Mouse (Mus musculus): ENCODE results near the gene Haus6.

Haus6 gene

DNA sequence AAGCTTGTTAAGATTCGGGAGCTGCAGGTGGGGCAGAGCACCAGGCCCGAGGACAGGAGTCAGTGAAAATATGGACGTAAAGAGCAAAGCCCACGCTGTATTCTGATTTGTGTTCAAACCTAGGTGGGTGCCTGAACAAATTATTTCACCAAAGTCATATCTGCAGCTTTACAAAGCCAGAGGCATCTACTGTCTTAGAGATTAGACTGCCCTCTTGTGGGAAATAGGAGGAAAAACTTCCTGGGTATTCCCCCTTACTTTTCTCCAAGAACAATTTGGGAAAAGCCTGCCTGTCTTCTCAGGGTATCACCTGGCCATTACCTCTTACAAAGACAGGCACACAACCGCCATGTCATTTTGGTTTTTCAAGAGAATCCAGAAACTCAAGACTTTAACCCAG, 66.2 kb downstream of the Haus6 start:
- DNase-seq (ENCODE audit: low read depth, low spot score): no peak

GRCm38 (mm10) chr4:86543999-86544398, 67.9 kb downstream of the Haus6 start:
- no peaks in the 10 kb centered on the region for H3K27me3 ChIP-seq (ENCODE audit: control insufficient read depth, insufficient read depth, low read length, poor library complexity, severe bottlenecking)
- DNase-seq (ENCODE audit: low read depth, low spot score): no peak
- no peaks in the 10 kb centered on the region for H3K36me3 ChIP-seq (ENCODE audit: control insufficient read depth, insufficient read depth, low read length, poor library complexity, severe bottlenecking)

More for the DNA sequence above, 66.2 kb downstream of the Haus6 start:
- Histone ChIP-seq H3K36me3 (ENCODE audit: control insufficient read depth, insufficient read depth, low read length, poor library complexity, severe bottlenecking) (no peaks in the 10 kb centered on the region), H3K27me3 (ENCODE audit: control insufficient read depth, insufficient read depth, low read length, poor library complexity, severe bottlenecking) (no peaks in the 10 kb centered on the region)

- Histone ChIP-seq H3K36me3 (ENCODE audit: control insufficient read depth, insufficient read depth, low read length, poor library complexity, severe bottlenecking) (no peaks in the 10 kb centered on the region), H3K27me3 (ENCODE audit: control insufficient read depth, insufficient read depth, low read length, poor library complexity, severe bottlenecking) (no peaks in the 10 kb centered on the region)
- no peak for DNase-seq (ENCODE audit: low read depth, low spot score)
Measured at GRCm38 (mm10) chr4:86541573-86541972, 70.3 kb downstream of the Haus6 start.

- no peaks in the 10 kb centered on the region for H3K36me3 ChIP-seq (ENCODE audit: control insufficient read depth, insufficient read depth, low read length, poor library complexity, severe bottlenecking)
- no peaks in the 10 kb centered on the region for H3K27me3 ChIP-seq (ENCODE audit: control insufficient read depth, insufficient read depth, low read length, poor library complexity, severe bottlenecking)
- DNase-seq (ENCODE audit: low read depth, low spot score): no peak
Measured at GRCm38 (mm10) chr4:86538936-86539335, 72.9 kb downstream of the Haus6 start.

DNA sequence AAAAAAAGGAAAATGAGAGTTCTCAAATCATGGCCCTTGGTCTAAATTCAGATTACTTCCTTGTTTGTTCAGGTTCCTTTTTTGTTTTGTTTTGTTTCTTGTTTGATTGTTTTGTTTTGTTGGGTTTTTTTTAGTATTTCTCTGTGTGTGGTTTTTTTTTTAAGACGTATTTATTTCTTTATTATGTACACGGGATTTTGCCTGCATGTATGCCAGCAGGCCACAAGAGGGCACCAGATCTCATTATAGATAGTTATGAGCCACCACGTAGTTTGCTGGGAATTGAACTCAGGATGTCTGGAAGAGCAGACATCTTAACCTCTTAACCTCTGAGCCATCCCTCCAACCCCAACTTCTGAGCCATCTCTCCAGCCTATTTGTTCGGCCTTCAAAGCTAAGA, 73.9 kb downstream of the Haus6 start:
- peak; percentile 70 for DNase-seq (ENCODE audit: low read depth, low spot score)
- no peaks in the 10 kb centered on the region for H3K36me3 ChIP-seq (ENCODE audit: control insufficient read depth, insufficient read depth, low read length, poor library complexity, severe bottlenecking)
- no peaks in the 10 kb centered on the region for H3K27me3 ChIP-seq (ENCODE audit: control insufficient read depth, insufficient read depth, low read length, poor library complexity, severe bottlenecking)

DNA sequence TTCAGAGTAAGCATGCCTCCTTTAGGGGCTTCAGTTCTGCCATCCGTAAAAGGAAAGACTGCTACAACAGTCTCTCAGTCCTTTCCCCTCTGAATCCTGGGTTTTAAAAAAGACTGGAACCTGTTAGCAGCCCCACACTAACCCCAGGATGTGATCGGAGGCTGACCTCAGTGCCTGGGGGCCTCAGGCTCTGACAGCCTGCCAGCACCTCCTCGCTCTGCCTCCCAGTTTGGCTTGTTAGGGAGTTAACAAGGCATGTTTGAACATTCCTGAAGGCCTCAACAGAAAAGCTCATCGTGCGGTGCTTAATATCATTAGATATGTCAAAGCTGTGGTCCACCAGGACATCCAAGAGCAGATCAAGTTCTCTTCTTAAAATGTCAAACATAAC, 77.8 kb downstream of the Haus6 start:
- no peaks in the 10 kb centered on the region for H3K27me3 ChIP-seq (ENCODE audit: control insufficient read depth, insufficient read depth, low read length, poor library complexity, severe bottlenecking)
- no peak for DNase-seq (ENCODE audit: low read depth, low spot score)
- no peaks in the 10 kb centered on the region for H3K36me3 ChIP-seq (ENCODE audit: control insufficient read depth, insufficient read depth, low read length, poor library complexity, severe bottlenecking)

DNA sequence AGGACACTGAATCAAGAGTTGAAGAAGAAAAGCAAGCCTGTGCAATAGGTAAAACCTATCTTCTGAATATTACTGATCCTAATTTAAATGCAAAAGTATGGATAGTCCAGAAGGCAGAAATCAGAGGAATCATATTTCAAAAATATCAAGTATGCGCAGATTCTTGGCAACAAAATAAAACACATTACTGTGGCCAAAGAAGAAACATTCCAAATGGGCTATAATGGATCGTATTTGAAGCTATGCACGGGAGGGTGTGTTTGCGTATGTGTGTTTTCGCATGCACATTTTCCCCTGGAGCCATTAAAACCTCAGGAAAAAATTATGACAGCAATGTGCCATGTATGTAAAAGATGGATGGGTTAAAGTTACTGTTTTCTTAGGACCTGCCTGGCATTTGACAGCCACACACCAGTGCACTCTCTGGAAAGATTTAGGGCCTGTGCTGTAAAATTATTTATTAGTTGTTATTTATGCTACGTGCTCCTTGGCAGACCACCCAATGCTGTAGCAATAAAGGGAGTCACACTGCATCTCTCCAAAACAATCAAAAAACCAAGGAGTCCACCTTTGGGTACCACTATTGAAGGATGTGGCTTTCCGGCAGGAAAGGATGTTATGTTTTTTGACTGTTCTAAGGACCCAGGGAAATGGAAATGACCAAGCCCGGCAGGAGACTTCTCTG, 78.3 kb downstream of the Haus6 start:
- Histone ChIP-seq H3K27me3 (ENCODE audit: control insufficient read depth, insufficient read depth, low read length, poor library complexity, severe bottlenecking) (no peaks in the 10 kb centered on the region), H3K36me3 (ENCODE audit: control insufficient read depth, insufficient read depth, low read length, poor library complexity, severe bottlenecking) (no peaks in the 10 kb centered on the region)
- DNase-seq (ENCODE audit: low read depth, low spot score): no peak

- H3K27me3 ChIP-seq (ENCODE audit: control insufficient read depth, insufficient read depth, low read length, poor library complexity, severe bottlenecking): no peaks in the 10 kb centered on the region; the same call in 1 of the 2 replicates
- H3K36me3 ChIP-seq (ENCODE audit: control insufficient read depth, insufficient read depth, low read length, poor library complexity, severe bottlenecking): no peaks in the 10 kb centered on the region
- DNase-seq (ENCODE audit: low read depth, low spot score): no peak
Measured at GRCm38 (mm10) chr4:86529161-86529560, 82.7 kb downstream of the Haus6 start.

Measured in splenic B cell, adult 2 months (primary cell).